Mouse (Mus musculus) fibroblast of lung, adult 2 months (primary cell): Measurements from ENCODE around the gene Tmprss2.

Experiments
- DNase-seq: peaks from one replicate; pipeline ENCODE4 v3.0.0-alpha.2; 2011; ENCODE audit warnings: low read depth

Tmprss2 gene

GRCm38 (mm10) chr16:97610939-97611338, at the start of gene Tmprss2:
Gene Tmprss2, minus strand, starts transcription at chr16:97611195.
- no peak for DNase-seq

DNA sequence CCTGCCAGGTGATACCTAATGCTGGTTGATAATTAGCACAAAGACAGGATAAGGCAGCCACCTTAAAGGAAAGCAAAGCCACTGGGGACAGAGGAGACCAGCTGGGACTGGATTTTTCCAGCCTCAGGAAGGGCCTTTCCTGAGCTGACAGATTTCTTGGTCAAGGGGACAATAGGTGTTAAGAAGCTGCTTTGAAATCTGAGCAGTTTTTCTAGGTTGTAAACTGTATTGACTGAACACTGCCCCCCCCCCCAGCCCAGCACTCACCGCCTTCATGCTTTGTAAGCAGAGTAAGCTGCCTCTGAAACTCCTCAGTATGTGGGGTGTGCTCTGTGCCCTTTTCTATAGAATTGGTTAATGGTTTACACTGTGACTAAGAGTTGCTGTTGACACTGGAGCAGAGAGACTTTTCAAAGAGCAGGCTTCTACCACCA, 48.2 kb upstream of the Tmprss2 start:
- DNase-seq: no peak

DNA sequence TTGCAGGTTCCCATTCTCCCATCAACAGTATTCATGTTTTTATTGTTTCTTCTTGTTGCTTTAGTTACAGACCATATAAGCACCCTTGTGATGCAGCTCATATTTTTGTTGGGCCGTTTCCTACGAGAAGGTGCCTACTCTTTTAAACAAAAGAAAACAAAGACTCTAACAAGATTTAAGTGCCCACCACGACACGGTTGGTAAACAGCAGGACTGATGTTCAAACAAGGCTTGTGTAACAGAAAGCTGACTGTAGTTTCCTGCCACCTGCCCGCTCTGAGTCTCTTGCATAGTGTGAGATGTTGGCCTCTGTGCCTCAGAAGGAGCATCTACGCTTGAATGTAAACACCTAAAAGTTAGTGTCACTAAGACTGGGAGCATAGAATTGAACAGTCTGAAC, 47.5 kb upstream of the Tmprss2 start:
- DNase-seq: no peak

GRCm38 (mm10) chr16:97655800-97656199, 44.8 kb upstream of the Tmprss2 start:
- DNase-seq: no peak

DNA sequence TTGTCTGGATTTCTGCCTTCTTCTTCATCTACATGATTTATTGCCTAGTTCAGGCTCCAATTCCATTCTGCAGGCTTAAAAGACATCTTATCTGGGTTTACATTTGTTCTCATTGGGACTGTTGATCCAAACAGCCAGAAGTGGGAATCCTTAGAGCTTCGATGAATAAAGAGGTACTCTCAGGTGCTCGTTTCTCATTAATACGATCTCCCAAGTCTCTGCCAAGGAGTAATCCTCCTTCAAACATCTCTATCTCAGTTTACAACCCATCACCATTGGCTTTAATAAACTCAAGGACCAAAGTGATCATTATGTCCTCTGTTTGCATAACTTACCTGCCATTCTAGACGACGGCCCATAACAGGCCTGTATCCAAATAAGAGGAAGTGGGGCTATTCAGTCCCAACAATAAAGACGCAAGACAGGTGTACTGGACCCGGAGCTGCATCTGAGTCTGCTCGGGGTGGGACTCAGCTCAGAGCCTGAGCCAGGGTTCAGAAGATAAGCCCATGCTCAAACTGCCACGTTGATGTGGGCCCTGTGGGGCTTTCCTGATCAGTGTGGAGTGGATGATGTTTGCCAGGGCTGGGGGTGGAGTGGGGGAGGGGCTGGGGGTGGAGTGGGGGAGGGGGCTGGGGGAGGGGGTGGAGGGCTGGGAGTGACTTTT, 38.7 kb upstream of the Tmprss2 start:
- DNase-seq: no peak

DNA sequence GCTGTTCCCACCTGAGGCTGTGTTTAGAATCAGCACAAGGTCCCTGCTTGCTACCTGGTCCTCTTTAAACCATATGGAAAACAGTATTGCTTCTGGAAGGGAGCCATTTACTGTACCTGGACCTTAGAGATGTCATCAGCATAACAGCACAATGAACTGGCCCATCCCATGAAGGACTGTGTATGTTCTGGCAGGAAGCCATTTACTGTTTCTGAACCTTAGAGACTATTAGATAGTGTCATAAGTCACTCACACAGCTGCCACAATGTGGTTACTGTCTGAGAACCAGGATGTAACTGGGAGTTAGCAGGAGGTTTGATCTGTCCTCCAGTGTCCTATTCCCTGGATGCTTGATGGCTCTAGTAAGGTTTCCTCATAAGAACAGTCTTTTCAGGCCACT, 33.7 kb upstream of the Tmprss2 start:
- DNase-seq: no peak

DNA sequence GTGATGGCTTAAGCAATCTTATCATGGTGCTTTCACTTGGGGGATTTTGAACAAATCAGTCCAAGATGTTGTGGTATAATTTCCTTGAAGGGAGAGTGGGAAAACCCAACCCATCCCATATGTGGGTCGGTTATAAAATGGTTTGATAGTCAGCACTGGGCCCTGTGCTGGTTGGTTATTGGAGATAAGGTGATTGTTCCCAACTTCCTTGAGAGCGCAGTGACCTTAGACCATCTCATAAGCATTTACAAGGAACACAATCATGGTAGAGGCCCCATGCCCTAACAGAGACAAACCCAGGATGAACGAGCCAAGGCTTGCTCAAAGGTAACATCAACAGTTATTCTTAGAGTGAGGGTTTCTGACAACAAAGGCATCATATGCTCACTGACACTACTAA, 28.6 kb upstream of the Tmprss2 start:
- DNase-seq: no peak

DNA sequence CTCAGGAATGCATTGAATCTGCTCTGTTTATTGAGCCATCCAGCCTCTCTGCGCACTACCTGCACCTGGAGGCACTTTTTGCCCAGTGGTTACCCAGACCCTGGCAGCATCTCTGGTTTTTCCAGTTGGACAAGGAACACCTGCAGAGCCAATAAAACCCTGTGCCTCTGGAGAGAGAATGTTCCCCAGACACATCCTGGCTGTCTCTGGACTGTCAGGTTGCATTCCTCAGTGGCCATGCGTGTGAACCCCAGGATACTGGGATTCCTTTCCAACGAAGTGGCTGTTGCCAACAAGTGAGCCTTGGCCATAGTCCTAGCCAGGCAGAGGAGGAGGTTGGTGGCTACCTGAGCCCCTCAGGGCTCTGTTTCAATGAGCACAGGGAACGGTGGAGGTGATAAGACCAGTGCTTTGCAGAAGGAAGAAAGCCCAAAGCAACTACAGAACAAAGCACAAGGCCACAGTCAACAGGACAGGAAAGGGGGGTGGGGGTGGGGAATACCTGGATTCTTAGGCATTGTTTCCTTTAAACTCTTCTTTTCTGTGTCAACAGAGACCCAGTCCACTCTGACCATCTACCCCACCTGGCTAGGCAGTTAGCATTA, 22.0 kb upstream of the Tmprss2 start:
- no peak for DNase-seq

DNA sequence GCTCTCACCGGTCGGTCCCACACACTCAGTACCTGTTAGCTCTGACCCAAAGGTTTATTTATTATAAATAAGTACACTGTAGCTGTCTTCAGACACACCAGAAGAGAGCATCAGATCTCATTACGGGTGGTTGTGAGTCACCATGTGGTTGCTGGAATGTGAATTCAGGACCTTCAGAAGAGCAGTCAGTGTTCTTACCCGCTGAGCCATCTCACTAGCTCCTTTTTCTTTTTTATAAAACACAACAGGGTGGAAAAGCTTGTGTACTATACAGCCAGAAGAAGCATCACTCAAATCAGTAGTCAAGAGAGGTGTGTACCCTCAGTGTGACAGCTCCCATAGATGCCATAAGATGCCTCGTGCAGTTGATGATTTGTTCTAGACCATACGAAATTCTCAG, 12.2 kb upstream of the Tmprss2 start:
- DNase-seq: no peak

- no peak for DNase-seq
These were observed 11.4 kb upstream of the Tmprss2 start for GRCm38 (mm10) chr16:97622383-97622889.

GRCm38 (mm10) chr16:97618285-97618684, 7.3 kb upstream of the Tmprss2 start:
- DNase-seq: no peak

GRCm38 (mm10) chr16:97612009-97612408, 1.0 kb upstream of the Tmprss2 start:
- no peak for DNase-seq

GRCm38 (mm10) chr16:97610246-97610645, 749 bp downstream of the Tmprss2 start:
- DNase-seq: no peak

GRCm38 (mm10) chr16:97609676-97610075, 1.3 kb downstream of the Tmprss2 start:
- no peak for DNase-seq

GRCm38 (mm10) chr16:97607956-97608355, 3.0 kb downstream of the Tmprss2 start:
- DNase-seq: no peak

GRCm38 (mm10) chr16:97606829-97607228, 4.2 kb downstream of the Tmprss2 start:
- no peak for DNase-seq

DNA sequence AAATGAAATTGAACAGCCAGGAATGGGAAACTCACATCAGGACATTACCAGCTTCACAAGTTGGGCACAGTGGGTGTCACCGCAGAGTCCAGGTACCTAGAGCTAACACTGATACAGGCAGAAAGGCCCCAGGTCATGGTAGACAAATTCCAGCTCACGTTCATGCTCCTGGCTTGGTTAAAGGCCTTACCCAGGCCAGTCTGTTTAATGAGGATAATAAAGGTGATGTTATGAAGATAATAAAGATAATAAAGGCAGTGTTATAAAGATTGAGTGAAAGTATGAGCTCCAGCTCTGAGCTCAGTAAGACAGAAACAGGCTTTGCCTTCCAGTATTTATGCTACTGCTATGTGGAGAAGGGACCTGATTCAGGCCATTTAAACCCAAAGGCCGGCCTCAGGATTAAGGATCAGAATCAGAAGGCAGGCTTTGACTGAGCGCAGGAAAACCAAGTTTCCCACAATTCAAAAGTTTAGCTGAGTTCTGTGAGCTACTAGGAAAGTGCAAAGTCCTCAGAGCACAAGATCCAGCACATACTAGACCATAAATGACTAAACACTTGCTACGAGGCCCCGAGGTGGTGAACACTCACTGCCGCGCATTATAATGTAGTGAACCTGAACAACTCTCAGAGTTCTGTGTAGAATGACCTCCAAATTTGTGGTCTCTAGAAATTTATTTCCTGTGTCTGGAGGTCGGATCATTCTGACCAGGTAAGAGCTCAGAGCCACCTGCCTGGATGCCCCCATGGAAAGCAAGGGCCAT, 4.9 kb downstream of the Tmprss2 start:
- no peak for DNase-seq

DNA sequence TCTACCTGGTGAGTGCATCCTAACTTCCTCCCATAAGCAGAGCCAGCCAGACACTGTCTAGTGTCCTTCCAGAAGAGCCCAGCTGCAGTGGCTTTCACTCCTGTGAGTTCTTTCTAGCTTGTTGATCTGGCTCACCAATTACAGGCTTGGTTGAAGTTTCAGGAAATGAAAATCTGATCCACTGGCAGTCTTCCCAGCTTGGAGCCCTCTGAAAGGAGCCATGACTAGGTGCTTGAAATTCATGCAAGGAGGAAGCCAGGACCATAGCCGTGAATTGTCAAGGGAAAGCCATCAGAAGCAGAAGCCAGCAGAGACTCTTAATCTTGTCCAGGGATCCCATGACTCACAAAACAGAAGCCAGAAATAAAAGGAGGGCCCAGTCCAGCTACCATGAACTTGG, 8.7 kb downstream of the Tmprss2 start:
- DNase-seq: peak; percentile 60

DNA sequence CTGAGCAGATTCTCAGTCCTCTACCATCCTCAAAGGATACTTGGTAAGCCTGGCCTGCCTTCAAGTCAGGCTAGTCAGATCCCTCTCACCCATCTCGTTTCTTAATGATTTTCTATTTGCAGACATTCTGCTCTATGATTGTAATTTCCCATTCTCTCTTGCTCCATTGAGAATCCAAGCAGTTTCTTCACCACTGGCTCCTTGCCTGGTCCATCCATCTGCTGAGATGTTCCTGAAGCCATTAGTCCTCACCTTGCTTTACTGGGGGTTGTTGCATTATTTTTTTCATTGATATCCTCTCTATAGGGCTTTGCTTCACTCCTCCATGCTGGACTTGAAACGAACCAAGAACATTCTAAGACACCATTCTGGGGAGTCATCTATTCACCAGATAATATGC, 10.4 kb downstream of the Tmprss2 start:
- no peak for DNase-seq

GRCm38 (mm10) chr16:97598046-97598445, 12.9 kb downstream of the Tmprss2 start:
- DNase-seq: no peak

DNA sequence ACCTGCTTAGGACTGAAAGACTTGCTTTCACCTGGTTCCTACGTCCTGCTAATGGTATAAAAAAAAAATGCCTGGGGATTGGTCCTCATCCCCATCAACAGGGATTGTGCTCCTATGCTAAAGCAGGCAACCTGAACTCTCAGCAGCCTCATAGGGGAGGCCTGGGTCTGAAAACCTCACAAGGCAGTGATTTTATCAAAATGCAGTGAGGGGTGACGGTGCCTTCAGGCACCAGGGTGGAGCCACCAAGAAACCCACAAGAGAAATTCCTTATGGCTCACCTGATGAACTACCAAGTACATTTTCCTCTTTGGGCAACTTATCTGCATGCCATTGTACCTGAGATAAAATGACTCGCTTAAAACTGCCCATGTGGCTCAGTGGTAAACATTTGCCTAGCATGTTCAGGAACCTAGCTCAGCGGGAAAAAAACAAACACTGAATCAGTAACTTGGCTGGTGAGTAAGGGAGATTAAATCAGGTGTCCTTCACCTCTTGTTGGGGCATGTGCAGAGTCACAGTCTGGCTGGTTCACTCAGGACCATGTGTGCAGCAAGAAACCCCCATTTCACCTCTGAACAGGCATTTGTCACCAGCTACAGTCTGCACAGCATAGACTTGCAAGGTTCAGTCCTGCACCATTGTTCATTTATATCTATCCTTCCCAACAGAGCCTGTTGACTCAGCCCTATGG, 17.0 kb downstream of the Tmprss2 start:
- DNase-seq: no peak

DNA sequence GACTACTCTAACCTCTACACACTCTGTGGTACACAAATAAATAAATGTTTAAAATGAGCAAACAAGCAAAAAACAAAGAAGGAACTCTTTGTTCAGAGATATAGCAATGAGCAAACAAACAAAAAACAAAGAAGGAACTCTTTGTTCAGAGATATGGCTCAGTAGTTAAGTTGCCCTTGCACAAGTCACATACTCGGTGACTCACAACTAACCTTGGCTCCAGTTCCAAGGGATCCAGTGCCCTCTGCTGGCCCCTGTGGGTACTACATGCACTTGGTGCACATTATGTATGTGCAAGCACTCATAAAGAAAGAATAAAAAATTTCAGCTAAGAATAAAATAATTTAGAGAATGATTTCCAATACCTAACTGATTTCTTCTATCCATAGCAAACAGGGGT, 17.9 kb downstream of the Tmprss2 start:
- peak; percentile 60 for DNase-seq
